Mouse (Mus musculus) ES-E14 (cell line): Measurements from ENCODE around the gene 9130213A22Rik.

ENCODE experiments used
- HCFC1 ChIP-seq: IDR thresholded peaks from 2 replicates; pipeline ENCODE4 v1.6.1; 2012; ENCODE audit warnings: low read length, inconsistent platforms, borderline replicate concordance; ENCODE audit not compliant: insufficient read depth
- MAFK ChIP-seq: IDR thresholded peaks from 2 replicates; pipeline ENCODE4 v1.6.1; 2014; ENCODE audit warnings: mild to moderate bottlenecking, low read depth, low read length, inconsistent platforms; ENCODE audit not compliant: insufficient read depth
- ZC3H11A ChIP-seq: IDR thresholded peaks from 2 replicates; pipeline ENCODE4 v1.6.1; 2012; ENCODE audit warnings: low read depth, mild to moderate bottlenecking, inconsistent platforms, low read length, borderline replicate concordance

DNA sequence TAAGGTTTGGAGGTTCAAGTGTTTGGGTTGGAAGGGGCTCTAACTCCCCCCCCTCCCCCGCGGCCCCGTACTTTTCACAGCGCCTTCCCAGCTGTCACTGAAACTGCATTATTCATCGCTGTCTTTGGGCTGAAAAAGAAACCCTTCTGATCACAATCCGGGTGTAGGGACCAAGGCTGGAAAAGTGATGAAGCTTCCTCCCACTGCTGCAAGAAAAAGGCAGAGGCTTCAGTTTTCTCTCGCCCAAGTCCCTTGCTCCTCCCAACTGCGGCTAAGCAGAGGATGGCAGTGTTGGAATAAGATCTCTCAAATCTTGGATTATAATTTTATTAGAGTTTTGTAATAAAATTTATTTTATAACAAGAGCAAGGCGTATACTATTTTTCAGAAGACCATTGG, 49.7 kb downstream of the 9130213A22Rik start:
- TF ChIP-seq MAFK (no peak), HCFC1 (no peak), ZC3H11A (no peak)
